Mouse (Mus musculus): Measurements from ENCODE around the gene Bag2. TPM values are rescaled to one million over a fixed set of nuclear protein-coding genes. Genes with fewer than 3 reads are reported as not detected.
"Not testable (repeated sequence)": the region's sequence is repeated elsewhere in the genome, so short reads cannot be mapped to it uniquely, and the experiment has no call there.

The Bag2 gene
- total RNA-seq, 2 experiments from 2014 or later, result 11.7 to 12.2 TPM

DNA sequence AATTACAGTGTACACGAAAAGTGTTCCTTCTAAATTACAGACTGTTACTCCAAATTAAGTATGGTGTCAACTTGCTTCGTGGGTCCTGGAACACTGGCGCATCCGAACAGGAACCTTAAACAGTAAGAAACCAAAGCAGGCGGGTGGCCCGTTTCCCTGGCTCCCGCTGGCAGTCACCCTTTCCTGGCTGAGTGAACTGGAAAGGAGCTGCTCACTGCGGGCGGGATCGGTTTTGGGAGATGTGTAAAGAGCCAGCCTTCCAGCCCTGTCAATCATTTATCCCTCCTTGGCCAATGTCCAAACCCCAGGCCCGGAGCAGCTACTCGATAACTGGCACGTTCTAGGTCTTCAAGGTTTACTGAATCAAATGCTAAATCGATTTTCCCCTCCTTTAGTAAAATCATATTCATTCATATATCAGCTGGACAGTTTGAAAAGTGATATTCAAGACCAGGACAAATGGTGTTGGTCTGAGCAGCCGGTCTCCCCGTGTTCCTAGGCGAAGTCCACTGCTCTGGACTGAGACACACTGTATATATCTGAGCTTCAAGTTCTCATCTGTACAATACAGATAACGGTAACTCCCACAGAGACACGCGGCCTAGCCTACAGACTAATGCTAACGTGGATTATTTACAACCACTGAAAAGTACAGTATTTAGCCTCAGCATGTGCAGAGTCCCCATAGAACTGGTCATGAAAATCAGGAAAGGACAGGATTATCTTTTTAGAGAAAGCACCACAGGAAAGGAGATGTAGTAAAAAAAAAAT lies 2.4 kb downstream of the Bag2 start:
- no peak for DNase-seq (ENCODE audit: low spot score in 2 of 2)
- intact Hi-C loops (cut with DNase I), result loop anchor here (5.0 kb wide), 1 partner anchor 57 kb away; the partner anchor contains the start of gene Zfp451

DNA sequence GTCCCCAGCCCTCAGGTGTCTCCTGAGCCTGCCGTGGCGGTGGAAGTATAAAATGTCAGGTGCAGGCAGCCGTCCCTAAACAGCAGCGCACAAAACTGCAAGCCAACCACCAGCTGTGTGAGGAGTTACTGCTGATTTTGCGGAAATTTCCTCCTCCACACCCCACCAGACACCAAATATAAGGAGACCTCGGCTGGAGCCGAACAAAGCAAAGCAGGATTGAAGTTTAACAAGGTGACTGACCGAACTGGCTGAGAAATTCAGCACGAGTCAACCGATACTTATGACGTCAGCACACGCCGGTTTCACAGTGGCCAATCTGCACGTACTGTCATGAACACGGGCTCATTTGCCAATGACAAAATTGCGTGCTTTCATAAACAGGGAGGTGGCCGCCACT lies 3.5 kb downstream of the Bag2 start:
- no peak for DNase-seq (ENCODE audit: low spot score in 2 of 2)
- intact Hi-C loops (cut with DNase I), result no loop called here

DNA sequence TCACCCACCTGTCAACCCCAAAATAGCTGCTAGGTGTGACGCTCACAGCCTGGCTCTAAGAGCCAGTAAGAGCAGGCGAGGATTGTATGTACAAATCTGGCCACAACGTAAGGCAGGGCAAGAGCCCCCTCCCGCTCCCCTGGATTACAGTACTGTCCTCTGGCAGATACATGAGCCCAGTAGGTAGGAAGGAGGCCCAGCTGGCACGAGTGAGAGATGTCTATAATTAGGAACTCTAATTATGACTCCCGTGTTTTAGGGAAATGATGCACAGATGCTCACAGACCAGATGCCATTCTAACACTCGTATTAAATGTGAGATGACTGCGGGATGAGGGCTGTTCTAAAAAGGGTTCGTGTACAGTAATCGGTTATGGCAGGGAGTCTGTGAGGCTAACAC lies 6.3 kb downstream of the Bag2 start:
- peak in 1 of 2 experiments; percentile 29 for DNase-seq (ENCODE audit: low spot score in 2 of 2)
- intact Hi-C loops (cut with DNase I), result no loop called here

DNA sequence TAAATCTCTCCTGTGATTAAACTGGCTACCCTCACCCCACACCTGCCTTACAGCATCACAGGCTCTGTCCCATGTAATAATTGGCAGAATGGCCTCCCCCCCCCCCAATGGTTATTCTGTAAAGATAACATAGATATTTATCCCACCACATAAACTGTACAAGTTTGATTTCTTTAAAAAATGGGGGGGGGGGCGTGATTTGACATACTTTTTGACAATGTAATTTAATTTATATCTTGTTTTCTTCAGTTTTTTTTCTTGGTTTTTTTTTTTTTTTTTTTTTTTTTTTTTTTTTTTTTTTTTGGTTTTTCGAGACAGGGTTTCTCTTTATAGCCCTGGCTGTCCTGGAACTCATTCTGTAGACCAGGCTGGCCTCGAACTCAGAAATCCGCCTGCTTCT lies 7.9 kb downstream of the Bag2 start:
- intact Hi-C loops (cut with DNase I), result not testable (repeated sequence)

DNA sequence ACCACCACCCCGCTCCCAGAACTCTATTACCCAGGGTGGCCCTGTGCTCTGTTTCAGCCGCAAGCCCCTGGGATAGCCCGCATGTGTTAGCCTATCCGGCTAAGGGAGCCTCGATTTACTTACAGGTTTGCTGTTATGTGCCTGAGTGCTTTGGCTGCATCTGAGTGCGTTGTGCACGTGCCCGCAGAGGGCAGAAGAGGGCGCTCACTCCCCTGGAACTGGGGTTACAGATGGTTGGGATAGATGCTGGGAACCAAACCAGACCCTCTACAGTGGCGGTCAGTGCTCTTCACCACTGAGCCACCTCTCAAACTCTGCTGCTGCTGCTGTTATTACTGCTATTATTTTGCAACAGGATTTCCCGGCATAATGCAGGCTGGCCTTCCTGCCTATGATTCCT lies 8.5 kb downstream of the Bag2 start:
- no peak for DNase-seq (ENCODE audit: low spot score in 2 of 2)
- intact Hi-C loops (cut with DNase I), result no loop called here

More for the DNA sequence above, 7.9 kb downstream of the Bag2 start:
- DNase-seq (ENCODE audit: low spot score in 2 of 2), result not testable (repeated sequence)

DNA sequence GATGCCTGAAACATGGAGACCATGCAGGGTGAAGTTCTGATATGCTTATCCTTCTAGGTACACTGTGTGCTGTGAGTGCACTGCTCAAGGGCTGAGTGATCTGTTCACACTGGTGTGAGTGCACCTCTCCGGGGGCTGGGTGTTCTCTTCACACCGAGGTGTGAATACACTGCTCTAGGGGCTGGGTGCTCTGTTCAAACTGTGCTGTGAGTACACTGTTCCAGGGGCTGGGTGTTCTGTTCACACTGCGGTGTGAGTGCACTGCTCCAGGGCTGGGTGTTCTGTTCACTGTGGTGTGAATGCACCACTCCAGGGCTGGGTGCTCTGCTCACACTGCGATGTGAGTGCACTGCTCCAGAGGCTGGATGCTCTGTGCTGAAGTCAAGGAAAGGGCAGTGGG lies 11.7 kb downstream of the Bag2 start:
- DNase-seq (ENCODE audit: low spot score in 2 of 2), result no peak
- intact Hi-C loops (cut with DNase I), result no loop called here

DNA sequence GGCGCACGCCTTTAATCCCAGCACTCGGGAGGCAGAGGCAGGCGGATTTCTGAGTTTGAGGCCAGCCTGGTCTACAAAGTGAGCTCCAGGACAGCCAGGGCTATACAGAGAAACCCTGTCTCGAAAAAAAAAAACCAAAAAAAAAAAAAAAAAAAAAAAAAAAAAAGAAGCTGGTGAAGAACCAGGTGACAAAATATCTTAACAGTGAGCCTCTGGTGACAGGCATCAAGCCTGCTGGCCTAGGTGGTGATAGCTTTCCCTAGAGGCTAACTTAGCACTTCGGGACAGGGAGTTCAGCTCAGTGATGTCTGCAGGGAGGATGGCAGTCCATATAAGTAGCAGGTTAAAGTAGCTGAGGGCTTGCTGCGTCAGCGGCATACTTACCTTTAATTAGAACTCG lies 12.8 kb downstream of the Bag2 start:
- DNase-seq (ENCODE audit: low spot score in 2 of 2); intact Hi-C loops (cut with DNase I): not testable (repeated sequence)

DNA sequence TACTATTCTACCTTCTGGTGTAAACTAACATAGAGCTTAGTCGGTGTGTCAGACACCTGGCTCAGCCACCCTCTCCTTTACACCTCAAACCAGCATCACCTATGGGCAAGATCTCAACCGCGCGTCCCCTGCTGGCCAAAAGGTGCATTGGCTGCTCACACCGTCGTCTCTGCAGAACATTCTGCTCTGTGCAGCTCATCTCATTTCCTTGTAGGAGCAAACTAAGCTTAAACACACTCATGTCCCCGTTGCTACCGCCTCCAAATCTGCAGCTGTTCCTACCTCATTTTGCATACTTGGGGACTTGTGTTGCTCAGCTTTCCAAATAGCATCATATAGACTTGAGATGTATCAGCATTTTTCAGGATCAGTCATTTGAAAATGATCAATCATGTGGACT lies 14.7 kb downstream of the Bag2 start:
- peak; percentile 44 to 46 for DNase-seq (ENCODE audit: low spot score in 2 of 2)
- intact Hi-C loops (cut with DNase I), result no loop called here

DNA sequence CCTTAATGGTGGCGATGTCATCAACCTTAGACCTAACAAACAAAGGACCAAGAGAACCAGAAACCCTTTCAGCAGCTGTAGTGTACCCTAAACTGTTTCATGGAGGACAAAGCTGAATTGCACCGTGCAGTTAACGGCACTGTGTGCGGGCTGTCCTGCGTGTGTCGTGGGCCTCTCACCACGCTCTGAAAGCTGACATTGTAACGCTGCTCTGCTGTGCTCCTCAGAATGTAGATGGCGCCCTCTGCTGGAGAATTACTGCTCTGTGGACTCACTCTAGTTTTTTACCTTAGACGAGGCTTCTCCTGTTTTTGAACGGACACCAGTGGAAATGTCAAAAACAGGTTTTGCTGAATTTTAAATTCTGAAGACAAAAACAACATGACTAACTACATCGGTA lies 18.3 kb downstream of the Bag2 start:
- DNase-seq (ENCODE audit: low spot score in 2 of 2), result peak; percentile 69 to 79
- intact Hi-C loops (cut with DNase I), result loop anchor here (2.0 kb wide), 1 partner anchor 69 kb away; no protein-coding TSS in a partner anchor

DNA sequence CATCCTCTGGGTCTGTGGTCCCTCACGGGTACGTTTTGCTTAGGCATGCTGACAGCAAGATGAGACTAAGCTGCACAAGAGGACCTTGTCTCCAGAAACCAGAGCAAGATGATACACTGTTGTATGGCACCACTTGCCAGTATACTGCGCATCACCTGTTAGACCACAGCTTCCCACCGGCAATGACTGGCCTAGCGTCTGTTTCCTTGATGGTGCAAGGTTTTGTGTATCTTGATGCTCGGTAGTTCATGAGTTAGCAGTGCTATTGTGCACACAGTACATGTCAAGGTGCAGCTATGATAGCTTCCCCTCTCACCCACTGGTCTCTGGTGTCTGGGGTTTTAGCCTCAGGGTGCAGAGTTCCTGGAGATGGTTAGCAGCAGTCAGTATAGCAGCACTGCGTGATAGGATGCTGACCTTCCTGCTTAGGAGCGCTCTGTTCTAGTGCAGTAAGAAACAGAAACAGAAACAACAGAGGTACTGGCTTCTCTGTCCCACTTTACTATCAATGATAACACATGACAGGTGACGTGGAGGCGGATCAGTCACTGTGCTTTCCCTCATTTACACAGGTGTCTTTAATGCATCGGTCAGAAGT lies 18.8 kb downstream of the Bag2 start:
- intact Hi-C loops (cut with DNase I), result loop anchor here (2.0 kb wide), 1 partner anchor 68 kb away; no protein-coding TSS in a partner anchor
- no peak for DNase-seq (ENCODE audit: low spot score in 2 of 2)

DNA sequence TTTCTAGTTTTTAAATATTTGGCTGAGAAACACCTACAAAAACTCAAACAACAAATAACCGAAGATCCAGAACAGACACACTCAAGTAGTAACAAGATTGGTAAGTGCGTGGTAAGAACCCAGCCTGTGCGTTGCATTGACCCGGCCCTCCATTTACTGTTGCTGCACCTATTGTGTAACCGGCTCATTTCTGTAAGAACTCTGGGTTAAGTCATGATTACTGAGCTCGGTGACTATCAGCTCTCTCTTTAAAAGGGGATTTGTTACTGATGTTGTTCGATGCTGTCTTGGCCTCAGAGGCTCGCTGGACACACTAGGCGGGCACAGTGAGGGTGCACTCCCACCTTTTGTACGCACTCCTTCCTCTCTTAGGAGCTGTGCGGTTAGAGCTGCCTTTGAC lies 19.3 kb downstream of the Bag2 start:
- no peak for DNase-seq (ENCODE audit: low spot score in 2 of 2)
- intact Hi-C loops (cut with DNase I), result loop anchor here (2.0 kb wide), 1 partner anchor 67 kb away; no protein-coding TSS in a partner anchor

DNA sequence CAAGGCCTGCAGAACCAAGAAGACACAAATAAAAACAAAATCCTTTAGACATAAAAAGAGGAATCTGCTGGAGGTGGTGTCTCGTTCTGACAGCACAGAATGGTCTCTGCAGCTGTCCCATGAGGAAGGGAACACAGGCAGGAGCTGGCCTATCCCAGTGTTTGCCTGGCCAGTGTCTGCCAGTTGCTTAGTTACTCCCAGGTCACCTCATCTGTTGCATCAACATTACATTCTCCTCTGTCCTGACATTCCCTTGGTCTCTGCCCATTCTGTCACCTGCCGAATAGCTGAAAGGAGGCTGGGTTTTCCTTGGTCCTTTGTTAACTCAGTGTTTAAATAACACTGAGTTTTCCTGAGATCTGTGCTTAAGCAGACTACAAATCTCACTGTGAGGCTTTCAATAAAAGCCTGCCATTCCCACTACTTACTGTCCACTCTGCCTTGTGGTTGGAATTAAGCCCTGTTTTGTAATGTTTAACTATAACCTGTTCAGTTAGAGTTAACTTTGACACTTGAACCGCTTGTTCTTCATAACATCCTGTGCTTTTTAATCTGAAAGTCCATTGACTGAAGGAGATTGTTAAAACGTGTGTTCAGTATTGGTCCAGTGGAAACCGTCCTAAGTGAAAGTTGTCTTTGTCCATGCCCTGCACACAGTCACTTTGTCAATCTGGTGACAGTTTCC lies 23.5 kb downstream of the Bag2 start:
- no peak for DNase-seq (ENCODE audit: low spot score in 2 of 2)
- intact Hi-C loops (cut with DNase I), result no loop called here

DNA sequence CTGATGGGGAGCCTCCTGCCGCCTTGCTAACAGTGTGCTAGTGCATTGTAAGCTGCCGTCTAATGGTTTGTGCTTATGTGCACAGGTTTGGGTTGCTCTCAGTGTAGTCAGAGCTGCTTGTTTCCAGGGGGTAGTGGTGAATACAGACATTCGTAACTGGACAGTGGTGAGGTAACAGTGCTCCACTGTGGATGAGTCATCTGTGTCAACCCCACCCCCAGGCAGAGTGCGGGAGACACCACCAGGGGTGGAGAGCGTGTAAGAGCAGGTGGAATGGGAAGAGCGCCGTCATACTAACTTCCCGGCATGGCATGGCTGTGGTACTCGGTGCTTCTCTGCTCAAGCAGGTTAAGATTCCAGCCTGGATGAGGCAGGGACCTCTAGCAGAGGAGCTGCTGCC lies 24.6 kb downstream of the Bag2 start:
- no peak for DNase-seq (ENCODE audit: low spot score in 2 of 2)
- intact Hi-C loops (cut with DNase I), result no loop called here

DNA sequence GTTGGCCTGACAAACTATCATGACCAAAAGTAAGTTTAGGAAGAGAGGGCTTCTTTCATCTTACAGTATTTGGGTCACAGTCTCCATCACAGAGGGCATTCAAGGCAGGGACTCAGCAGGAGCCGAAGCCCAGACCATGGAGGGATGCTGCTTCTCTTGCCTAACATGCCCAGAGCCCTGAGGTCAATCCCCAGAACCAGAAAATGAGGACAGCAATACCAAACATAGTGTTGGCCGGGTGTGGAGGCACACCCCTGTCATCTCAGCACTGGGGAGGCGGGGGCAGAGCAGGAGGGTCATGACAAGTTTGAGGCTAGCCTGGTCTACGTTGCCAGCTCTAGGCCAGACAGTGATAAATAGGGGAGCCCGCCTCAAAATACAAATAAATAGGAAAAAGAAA lies 32.5 kb downstream of the Bag2 start:
- no peak for DNase-seq (ENCODE audit: low spot score in 2 of 2)

DNA sequence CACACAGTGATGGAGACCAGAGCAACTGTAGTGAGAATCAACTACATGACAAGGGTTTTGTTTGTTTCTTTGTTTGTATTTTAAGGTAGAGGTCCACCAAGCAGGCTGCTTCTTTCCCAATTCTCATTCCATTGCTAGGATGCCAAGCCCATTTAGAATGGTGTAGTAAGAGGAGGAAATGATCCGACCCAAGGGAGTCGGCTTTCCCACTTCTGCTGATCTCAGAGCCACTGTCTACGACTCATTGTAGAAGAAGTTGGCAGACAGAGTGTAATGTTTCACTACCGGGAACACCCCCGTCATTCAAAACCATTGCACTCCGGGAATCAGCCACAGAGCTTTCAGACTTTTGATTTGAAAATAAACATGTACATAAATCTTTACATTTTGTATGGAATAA lies 33.1 kb downstream of the Bag2 start:
- no peak for DNase-seq (ENCODE audit: low spot score in 2 of 2)
- intact Hi-C loops (cut with DNase I), result no loop called here

More for the DNA sequence above, 32.5 kb downstream of the Bag2 start:
- intact Hi-C loops (cut with DNase I), result no loop called here

DNA sequence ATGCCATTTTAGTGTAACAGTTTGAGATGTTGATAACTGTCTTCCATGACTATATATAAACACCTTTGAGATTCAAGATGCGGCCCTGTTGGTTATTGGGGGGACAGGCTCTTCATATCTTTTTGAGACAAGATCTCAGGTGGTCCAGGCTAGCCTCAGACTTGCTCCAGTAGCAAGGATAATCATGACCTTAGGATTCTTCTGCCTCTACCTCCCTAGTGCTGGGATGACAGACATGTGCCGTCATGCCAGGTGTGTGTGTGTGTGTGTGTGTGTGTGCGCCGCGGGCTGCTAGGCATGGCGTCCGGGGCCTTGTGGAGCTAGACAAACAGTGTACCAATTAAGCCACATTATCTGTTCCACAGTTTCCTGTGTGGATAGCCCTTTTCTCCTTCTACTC lies 36.6 kb downstream of the Bag2 start:
- intact Hi-C loops (cut with DNase I), result no loop called here
- DNase-seq (ENCODE audit: low spot score in 2 of 2), result no peak

DNA sequence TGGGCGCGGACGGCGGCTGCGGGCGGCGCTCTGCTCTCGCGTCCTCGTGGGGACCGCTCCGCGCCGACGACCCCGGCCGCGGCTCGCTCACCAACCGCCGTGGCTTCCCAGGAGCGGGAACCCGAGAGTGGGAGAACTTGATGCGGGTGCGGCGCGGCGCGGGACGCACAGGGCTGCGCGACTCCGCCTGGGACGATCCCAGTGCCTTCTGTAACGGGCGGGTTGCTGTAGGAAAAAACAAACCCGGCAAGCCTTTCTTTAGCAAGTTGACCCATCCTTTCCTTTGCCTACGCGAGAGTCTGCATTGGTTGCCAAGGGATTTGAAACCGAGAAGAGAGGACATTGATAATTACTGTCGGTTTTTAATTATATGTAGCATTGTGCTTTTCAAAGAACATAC lies 37.4 kb downstream of the Bag2 start:
- intact Hi-C loops (cut with DNase I), result no loop called here
- no peak for DNase-seq (ENCODE audit: low spot score in 2 of 2)

DNA sequence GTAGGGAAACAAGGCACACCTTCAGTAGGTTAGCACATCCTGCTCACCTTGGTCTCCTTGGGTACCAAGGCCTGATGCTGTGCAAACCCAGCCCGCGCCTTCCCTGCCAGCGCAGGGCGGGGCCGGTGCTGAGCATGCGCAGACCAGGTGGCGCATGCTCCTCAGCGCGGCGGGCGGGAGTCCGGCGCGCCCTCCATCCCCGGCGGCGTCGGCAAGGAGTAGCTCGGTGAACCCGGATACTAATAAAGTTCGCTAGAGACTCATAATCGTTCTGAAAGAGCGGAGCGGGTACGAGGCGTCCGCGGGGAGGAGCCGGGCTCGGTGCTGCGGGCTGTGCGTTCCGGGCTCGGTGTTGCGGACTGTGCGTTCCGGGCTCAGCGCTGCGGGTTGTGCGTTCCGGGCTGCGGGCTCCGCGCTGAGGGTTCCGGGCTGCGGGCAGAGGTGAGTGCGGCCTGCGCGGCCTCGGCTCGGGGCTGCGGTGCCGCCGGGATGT lies 37.8 kb downstream of the Bag2 start, which contains the start of gene Rab23:
Rab23 (plus strand) TSS at position 155 of the 493 bp plus-strand sequence.
- intact Hi-C loops (cut with DNase I), result no loop called here
- peak; percentile 86 to 90 for DNase-seq (ENCODE audit: low spot score in 2 of 2)

DNA sequence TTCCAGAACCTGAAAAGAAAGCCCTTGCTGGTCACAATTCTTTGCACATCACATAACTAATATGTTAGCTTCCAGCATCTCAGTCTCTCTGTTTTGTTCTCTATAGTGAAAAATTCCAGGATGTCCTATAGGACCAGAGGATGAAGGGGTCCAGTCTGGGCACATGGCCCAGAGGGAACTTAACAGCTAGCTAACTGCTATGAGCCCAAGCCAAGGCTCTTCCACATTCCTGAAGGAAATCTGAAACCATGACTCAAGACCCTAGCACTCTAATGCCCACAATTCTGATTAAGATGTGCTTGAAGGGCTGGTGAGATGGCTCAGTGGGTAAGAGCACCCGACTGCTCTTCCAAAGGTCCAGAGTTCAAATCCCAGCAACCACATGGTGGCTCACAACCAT lies 40.0 kb downstream of the Bag2 start:
- intact Hi-C loops (cut with DNase I), result no loop called here
- no peak for DNase-seq (ENCODE audit: low spot score in 2 of 2)

DNA sequence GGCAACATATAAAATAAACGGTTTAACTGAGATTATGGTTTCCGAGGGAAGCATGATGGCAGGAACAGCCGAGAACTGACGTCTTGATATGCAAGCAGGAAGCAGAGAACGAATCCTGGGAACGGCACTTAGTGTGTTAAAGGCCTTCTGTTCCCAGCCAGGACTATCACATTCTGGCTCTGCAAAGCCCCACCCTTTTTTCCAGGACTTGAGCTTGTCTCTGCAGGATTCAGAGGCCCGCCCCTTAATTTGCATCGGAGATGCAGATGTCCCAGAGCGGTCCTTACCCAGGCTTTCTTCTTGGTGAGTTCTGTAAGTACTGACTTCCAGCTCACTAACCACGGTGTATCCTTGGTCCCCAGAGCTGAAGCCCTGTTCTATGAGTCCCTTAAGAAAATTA lies 42.8 kb downstream of the Bag2 start:
- no peak for DNase-seq (ENCODE audit: low spot score in 2 of 2)
- intact Hi-C loops (cut with DNase I), result no loop called here

Data from left cerebral cortex, postnatal 36 days (tissue).